Mouse (Mus musculus) midbrain, embryonic 13.5 days (tissue): ENCODE data around the gene Wbp2nl. TPM values are rescaled to one million over a fixed set of nuclear protein-coding genes. Genes with fewer than 3 reads are reported as not detected.
A peak's percentile ranks its signal among the peaks of the same experiment; 100 is the strongest.
"Not testable (repeated sequence)": the region's sequence is repeated elsewhere in the genome, so short reads cannot be mapped to it uniquely, and the experiment has no call there.

Experiments used
- ATAC-seq: fragments of 200-750 bp; cut with Nextera tagmentation; 2 replicates; pipeline ENCODE4 v1.8.0; 2017; ENCODE audit warnings: mild to moderate bottlenecking, moderate TSS enrichment, moderate library complexity
- H3K27ac ChIP-seq: fragments of 300-500 bp; sonication (generic); 2 replicates; pipeline ENCODE4 v1.5.1; 2015; ENCODE audit warnings: inconsistent platforms, mild to moderate bottlenecking, moderate library complexity
- H3K27me3 ChIP-seq: fragments of 300-500 bp; sonication (generic); 2 replicates; pipeline ENCODE4 v1.6.1; 2015; ENCODE audit warnings: mild to moderate bottlenecking, inconsistent platforms
- H3K36me3 ChIP-seq: fragments of 300-500 bp; sonication (generic); 2 replicates; pipeline ENCODE4 v1.6.1; 2015; ENCODE audit warnings: mild to moderate bottlenecking, inconsistent platforms
- H3K4me1 ChIP-seq: fragments of 300-500 bp; sonication (generic); replicated peaks from 2 replicates; pipeline ENCODE4 v1.6.1; 2015; ENCODE audit warnings: inconsistent platforms
- H3K4me2 ChIP-seq: fragments of 300-500 bp; sonication (generic); replicated peaks from 2 replicates; pipeline ENCODE4 v1.6.1; 2015; ENCODE audit warnings: moderate library complexity, mild to moderate bottlenecking, inconsistent platforms
- H3K4me3 ChIP-seq: fragments of 300-500 bp; sonication (generic); replicated peaks from 2 replicates; pipeline ENCODE4 v1.5.1; 2015; ENCODE audit warnings: mild to moderate bottlenecking, inconsistent platforms
- H3K9ac ChIP-seq: fragments of 300-500 bp; sonication (generic); replicated peaks from 2 replicates; pipeline ENCODE4 v1.6.1; 2015; ENCODE audit warnings: mild to moderate bottlenecking, inconsistent platforms
- H3K9me3 ChIP-seq: fragments of 300-500 bp; sonication (generic); 2 replicates; pipeline ENCODE4 v1.6.1; 2016; ENCODE audit warnings: mild to moderate bottlenecking, inconsistent platforms
- WGBS: fragments of 180-500 bp; shearing (Covaris S2); methylation state at CpG from one replicate; pipeline ENCODE4 v1.1.7; 2015; 5-methylcytosine and 5-hydroxymethylcytosine counted together
- polyA plus RNA-seq: library from polyadenylated mRNA; unstranded; fragments of >200 nt; fragmentation: Nextera tagmentation; extraction: Ambion mirVana; gene quantifications from 2 replicates; pipeline ENCODE4 v1.2.1, GENCODE M21; 2015

Gene Wbp2nl
- polyA plus RNA-seq, 1 experiment from 2014 or later: not detected

GRCm38 (mm10) chr15:82353078-82353744, 54.5 kb downstream of the Wbp2nl start:
- Histone ChIP-seq H3K4me2 (peak overlapping the region; percentile 72), H3K27me3 (no peaks in the 10 kb centered on the region), H3K36me3 (peaks cover 29% of the 10 kb centered on the region), H3K9me3 (no peaks in the 10 kb centered on the region), H3K9ac (peak overlapping the region; percentile 97), H3K4me1 (peaks cover 28% of the 10 kb centered on the region), H3K27ac (peak overlapping the region; percentile 90; the same call in 1 of the 2 replicates), H3K4me3 (peak overlapping the region; percentile 94)
- WGBS: 35% methylated on average over 14 of the region's 14 CpGs
- ATAC-seq: no peak

GRCm38 (mm10) chr15:82353745-82354113, 55.0 kb downstream of the Wbp2nl start:
- Histone ChIP-seq H3K4me2 (peak overlapping the region; percentile 72), H3K36me3 (peaks cover 24% of the 10 kb centered on the region), H3K4me1 (peaks cover 27% of the 10 kb centered on the region), H3K27ac (peak overlapping the region; percentile 90), H3K9ac (peak overlapping the region; percentile 97), H3K9me3 (no peaks in the 10 kb centered on the region), H3K27me3 (no peaks in the 10 kb centered on the region), H3K4me3 (peak overlapping the region; percentile 94)
- WGBS: under 1% methylated on average over 23 of the region's 23 CpGs
- no peak; the same call in none of the 2 replicates for ATAC-seq

GRCm38 (mm10) chr15:82354126-82354945, 55.6 kb downstream of the Wbp2nl start, which contains the start of gene Ndufa6:
Gene Ndufa6 (minus strand): TSS chr15:82354322.
- ATAC-seq: peak; percentile 100
- Histone ChIP-seq H3K9ac (peak within 1 kb of the TSS; percentile 97), H3K9me3 (no peaks in the 10 kb centered on the region), H3K4me2 (peak within 1 kb of the TSS; percentile 79), H3K4me1 (peaks cover 27% of the 10 kb centered on the region), H3K27me3 (no peaks in the 10 kb centered on the region), H3K36me3 (peaks cover 18% of the 10 kb centered on the region), H3K27ac (peak within 1 kb of the TSS; percentile 90), H3K4me3 (peak within 1 kb of the TSS; percentile 94)
- 3% methylated on average over 57 of the region's 57 CpGs for WGBS

DNA sequence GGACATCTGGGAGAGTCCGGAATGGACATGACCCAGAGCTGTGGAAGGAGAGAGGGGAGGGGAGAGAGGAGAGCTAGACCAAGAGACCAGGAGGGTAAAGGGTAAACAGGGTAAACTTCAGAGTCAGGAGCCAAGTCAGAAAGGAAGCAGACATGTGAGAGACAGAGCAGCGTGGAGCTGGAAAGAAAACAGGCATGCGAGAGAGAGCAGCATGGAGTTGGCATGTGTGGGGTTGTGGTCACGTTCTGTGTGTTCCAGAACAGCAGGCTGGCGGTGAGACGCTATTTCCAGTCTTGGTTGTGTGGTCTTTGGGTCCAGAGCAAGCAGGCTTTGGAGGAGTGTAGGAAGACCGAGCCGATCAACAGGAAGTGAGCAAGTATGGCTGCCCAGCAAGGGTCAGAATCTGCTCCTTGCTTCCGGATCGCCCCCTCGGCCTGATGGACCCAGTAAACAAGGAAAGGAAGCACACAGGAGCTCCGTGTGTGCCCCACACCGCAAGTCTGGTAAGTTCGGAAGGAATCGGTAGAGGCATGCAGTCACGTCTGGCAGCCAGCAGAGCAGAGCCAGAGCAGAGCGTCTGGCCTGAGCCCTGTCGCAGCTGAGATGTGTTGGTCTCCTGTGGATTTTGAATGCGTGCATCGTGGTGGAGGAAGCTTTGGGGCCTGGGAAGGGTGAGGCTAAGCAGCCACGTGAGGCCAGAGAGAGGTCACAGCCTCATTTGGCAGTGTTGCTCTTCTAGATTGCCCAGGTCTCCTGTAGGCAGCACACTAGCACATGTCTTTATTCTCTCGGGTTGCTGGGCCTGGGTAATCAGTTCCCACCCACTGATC, 59.9 kb downstream of the Wbp2nl start:
- Histone ChIP-seq H3K9ac (no peak overlapping the region), H3K4me3 (no peak overlapping the region), H3K27ac (no peak overlapping the region), H3K4me1 (peaks cover 6% of the 10 kb centered on the region), H3K9me3 (no peaks in the 10 kb centered on the region), H3K4me2 (no peak overlapping the region), H3K36me3 (no peaks in the 10 kb centered on the region), H3K27me3 (no peaks in the 10 kb centered on the region)
- 68% methylated on average over 22 of the region's 22 CpGs for WGBS
- no peak for ATAC-seq

DNA sequence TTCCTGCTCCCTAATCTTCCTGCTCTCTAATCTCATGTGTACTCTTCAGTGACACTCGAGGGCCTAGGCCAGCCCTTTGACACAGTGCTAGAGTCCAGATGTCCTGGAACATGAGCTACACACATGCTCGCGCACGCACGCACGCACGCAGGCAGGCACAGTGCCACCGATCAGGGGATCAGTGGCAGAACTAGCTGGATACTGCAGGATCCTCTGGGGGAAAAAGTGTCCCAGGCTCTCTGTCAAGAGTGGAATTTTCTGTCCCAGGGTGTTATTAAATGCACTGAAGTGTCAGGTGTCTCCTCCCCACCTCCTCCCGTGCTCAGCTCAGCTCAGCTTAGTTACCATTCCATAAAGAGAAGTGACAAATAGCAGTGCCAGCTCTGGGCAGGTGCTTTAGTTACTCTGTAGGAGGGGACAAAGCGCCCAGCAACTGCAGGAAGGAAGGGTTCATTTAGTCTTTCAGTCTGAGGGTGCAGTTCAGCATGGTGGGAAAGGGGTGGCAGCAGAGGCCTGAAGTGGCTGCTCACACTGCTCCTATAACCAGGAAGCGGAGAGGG, 62.8 kb downstream of the Wbp2nl start:
- Histone ChIP-seq H3K36me3 (no peaks in the 10 kb centered on the region), H3K4me3 (no peak overlapping the region), H3K27me3 (no peaks in the 10 kb centered on the region), H3K4me2 (no peak overlapping the region), H3K4me1 (no peaks in the 10 kb centered on the region), H3K27ac (no peak overlapping the region), H3K9ac (no peak overlapping the region), H3K9me3 (no peaks in the 10 kb centered on the region)
- ATAC-seq: no peak
- 79% methylated on average over 11 of the region's 11 CpGs for WGBS

GRCm38 (mm10) chr15:82362234-82362633, 63.5 kb downstream of the Wbp2nl start:
- Histone ChIP-seq H3K4me1 (no peaks in the 10 kb centered on the region), H3K9me3 (no peaks in the 10 kb centered on the region), H3K4me3 (no peak overlapping the region), H3K27ac (no peak overlapping the region), H3K36me3 (no peaks in the 10 kb centered on the region), H3K27me3 (no peaks in the 10 kb centered on the region), H3K9ac (no peak overlapping the region), H3K4me2 (no peak overlapping the region)
- 96% methylated on average over 4 of the region's 4 CpGs for WGBS
- ATAC-seq: no peak

GRCm38 (mm10) chr15:82363801-82364200, 65.0 kb downstream of the Wbp2nl start:
- WGBS: 84% methylated on average over 7 of the region's 12 CpGs

More at GRCm38 (mm10) chr15:82363801-82364200, 65.0 kb downstream of the Wbp2nl start:
- H3K9ac ChIP-seq, H3K36me3 ChIP-seq, H3K9me3 ChIP-seq, H3K27ac ChIP-seq, H3K4me3 ChIP-seq, H3K4me1 ChIP-seq, H3K27me3 ChIP-seq, ATAC-seq, H3K4me2 ChIP-seq: not testable (repeated sequence)

Other genes starting within 250 kb of the Wbp2nl start
- gene 4930407I10Rik, start 239.8 kb upstream of the Wbp2nl start, polyA plus RNA-seq: not detected in 2 replicates
- gene Mei1, start 229.0 kb upstream of the Wbp2nl start, polyA plus RNA-seq: 0.05 TPM in 1 of 2 replicates, not detected in the other
- gene Ccdc134, start 171.0 kb upstream of the Wbp2nl start, polyA plus RNA-seq: 12.0 and 14.0 TPM in 2 replicates
- gene Srebf2, start 151.8 kb upstream of the Wbp2nl start, polyA plus RNA-seq: 225 and 230 TPM in 2 replicates
- gene Shisa8, start 86.1 kb upstream of the Wbp2nl start, polyA plus RNA-seq: 0.50 and 0.70 TPM in 2 replicates
- not detected in 2 replicates for gene Tnfrsf13c, start 74.6 kb upstream of the Wbp2nl start, polyA plus RNA-seq
- gene Cenpm, start 54.2 kb upstream of the Wbp2nl start, polyA plus RNA-seq: 28.6 and 30.4 TPM in 2 replicates
- 9.6 and 9.7 TPM in 2 replicates for gene 1500009C09Rik, start 46.6 kb upstream of the Wbp2nl start, polyA plus RNA-seq
- 341 and 349 TPM in 2 replicates for gene Sept3, start 24.1 kb upstream of the Wbp2nl start, polyA plus RNA-seq
- 18.1 and 22.7 TPM in 2 replicates for gene Naga, start 40.0 kb downstream of the Wbp2nl start, polyA plus RNA-seq
- 0.99 and 1.5 TPM in 2 replicates for gene Pheta2, start 40.0 kb downstream of the Wbp2nl start, polyA plus RNA-seq
- gene Smdt1, start 40.0 kb downstream of the Wbp2nl start, polyA plus RNA-seq: 303 and 324 TPM in 2 replicates
- gene Ndufa6, start 55.4 kb downstream of the Wbp2nl start, polyA plus RNA-seq: 350 and 359 TPM in 2 replicates
- gene Cyp2d22, start 81.3 kb downstream of the Wbp2nl start, polyA plus RNA-seq: 1.1 and 1.8 TPM in 2 replicates
- not detected in 2 replicates for gene Cyp2d11, start 95.1 kb downstream of the Wbp2nl start, polyA plus RNA-seq
- gene Cyp2d10, start 108.2 kb downstream of the Wbp2nl start, polyA plus RNA-seq: not detected in 2 replicates
- gene Cyp2d9, start 134.5 kb downstream of the Wbp2nl start, polyA plus RNA-seq: not detected in 2 replicates